Comparison of ENCODE assay signal across 8 mouse cellular contexts in genomic region chrX:103819253-103819652, GRCm38 (mm10). TPM values are rescaled to one million over a fixed set of nuclear protein-coding genes. Genes with fewer than 3 reads are reported as not detected.
DNase-seq lines count a peak whose midpoint lies in the region; ATAC-seq and TF ChIP-seq lines count a peak whose summit lies in the region.

No protein-coding gene starts in this region.

- TF ChIP-seq CTCF in layer of hippocampus, adult 2 months (conservative IDR thresholded peaks at IDR 0.05), result peak; percentile 50

- no peaks in the 10 kb centered on the region for H3K9me3 ChIP-seq in embryonic facial prominence, embryonic 15.5 days (replicated peaks)
- H3K9me3 ChIP-seq in midbrain, embryonic 12.5 days, result no peaks in the 10 kb centered on the region

- no peak for DNase-seq in layer of hippocampus, adult 2 months (ENCODE audit: low spot score in 2 of 2)
- no peak for DNase-seq in layer of hippocampus, postnatal 36 days
- peak; percentile 11 for DNase-seq in kidney, adult 18-20 months
- no peak for DNase-seq in gastrocnemius, postnatal 14 days
- no peak for DNase-seq in ovary, adult 18-20 months (ENCODE audit: low spot score)
- DNase-seq in ovary, postnatal 14 days (ENCODE audit: low spot score), result no peak

- peak overlapping the region; percentile 75 for H3K4me2 ChIP-seq in embryonic facial prominence, embryonic 15.5 days (replicated peaks)
- peak overlapping the region; percentile 77 for H3K4me2 ChIP-seq in midbrain, embryonic 12.5 days (replicated peaks)

- no peak for ATAC-seq in embryonic facial prominence, embryonic 15.5 days (ENCODE audit: insufficient number of reproducible peaks, low FRiP score, low TSS enrichment, low read depth)
- ATAC-seq in midbrain, embryonic 12.5 days (ENCODE audit: low FRiP score, low read depth), result no peak

- peak overlapping the region; percentile 94; the same call in 1 of the 2 replicates for H3K27ac ChIP-seq in layer of hippocampus, adult 2 months
- H3K27ac ChIP-seq in embryonic facial prominence, embryonic 15.5 days (replicated peaks), result no peak overlapping the region
- H3K27ac ChIP-seq in midbrain, embryonic 12.5 days (replicated peaks), result no peak overlapping the region

- peaks cover 32% of the 10 kb centered on the region for H3K27me3 ChIP-seq in embryonic facial prominence, embryonic 15.5 days
- H3K27me3 ChIP-seq in midbrain, embryonic 12.5 days, result peaks cover 83% of the 10 kb centered on the region

- intact Hi-C loops in gastrocnemius, postnatal 14 days (cut with DNase I; ENCODE audit: low total_unique reads), result no loop called here

- WGBS in embryonic facial prominence, embryonic 15.5 days, result 55% methylated on average over 6 of the region's 6 CpGs
- WGBS in midbrain, embryonic 12.5 days, result 38% methylated on average over 6 of the region's 6 CpGs

- no peak overlapping the region for H3K9ac ChIP-seq in embryonic facial prominence, embryonic 15.5 days
- H3K9ac ChIP-seq in midbrain, embryonic 12.5 days (replicated peaks), result no peak overlapping the region

- H3K4me1 ChIP-seq in embryonic facial prominence, embryonic 15.5 days, result no peaks in the 10 kb centered on the region
- peaks cover 7% of the 10 kb centered on the region for H3K4me1 ChIP-seq in midbrain, embryonic 12.5 days

- H3K36me3 ChIP-seq in embryonic facial prominence, embryonic 15.5 days, result no peaks in the 10 kb centered on the region
- H3K36me3 ChIP-seq in midbrain, embryonic 12.5 days, result no peaks in the 10 kb centered on the region

- peak overlapping the region; percentile 67 for H3K4me3 ChIP-seq in layer of hippocampus, adult 2 months
- H3K4me3 ChIP-seq in embryonic facial prominence, embryonic 15.5 days (replicated peaks), result peak overlapping the region; percentile 56
- H3K4me3 ChIP-seq in midbrain, embryonic 12.5 days, result no peak overlapping the region

RNA-seq across cellular contexts. Expression of gene Slc16a2, which starts 2.5 kb away (rescaled TPM):
- total RNA-seq in layer of hippocampus, adult 2 months (2021), result 10 to 100 TPM; 34.9 to 35.7 TPM
- 10 to 100 TPM; 37.5 to 39.8 TPM for total RNA-seq in layer of hippocampus, postnatal 36 days (2021)
- 25.6 and 29.4 TPM in 2 replicates for polyA plus RNA-seq in embryonic facial prominence, embryonic 15.5 days (2015; fragmentation: Nextera tagmentation; extraction: Ambion mirVana)
- 12.6 and 16.9 TPM in 2 replicates for polyA plus RNA-seq in midbrain, embryonic 12.5 days (2016; fragmentation: Nextera tagmentation; extraction: Ambion mirVana)
- total RNA-seq in gastrocnemius, postnatal 14 days (2021), result 1 to 10 TPM; 4.9 to 7.2 TPM

Comparison
In these comparisons a context has a peak if more than half of its experiments do, and no peak if none do; other contexts are left out.
1. RNA of gene Slc16a2, which starts 2.5 kb away (total RNA-seq): 37.5 to 39.8 TPM in layer of hippocampus, postnatal 36 days and 34.9 to 35.7 TPM in layer of hippocampus, adult 2 months; 4.9 to 7.2 TPM in gastrocnemius, postnatal 14 days; every median in the first group is over 4 times any median in the second.